Mouse (Mus musculus) G1E (cell line): Measurements from ENCODE around the gene Hpf1.

ENCODE experiments used
- CTCF ChIP-seq: IDR thresholded peaks from 2 replicates; pipeline ENCODE4 v1.5.1; 2012; ENCODE audit warnings: low read depth, low read length, inconsistent platforms, mixed read lengths
- GATA1 ChIP-seq: IDR thresholded peaks from 2 replicates; pipeline ENCODE4 v1.6.1; 2012; ENCODE audit warnings: borderline replicate concordance, low read length, inconsistent platforms, mixed read lengths
- GATA2 ChIP-seq: IDR thresholded peaks from 2 replicates; pipeline ENCODE4 v1.6.1; 2012; ENCODE audit warnings: low read depth, low read length, inconsistent platforms, borderline replicate concordance
- POLR2AphosphoS5 ChIP-seq: IDR thresholded peaks from 2 replicates; pipeline ENCODE4 v1.6.1; 2012; ENCODE audit warnings: low read depth, low read length, inconsistent platforms; ENCODE audit not compliant: insufficient replicate concordance
- TAL1 ChIP-seq: conservative IDR thresholded peaks from 2 replicates; pipeline ENCODE4 v1.6.1; 2012; ENCODE audit warnings: low read depth, low read length, inconsistent platforms, mixed read lengths

GRCm38 (mm10) chr8:60868236-60868965 lies 21.8 kb upstream of the Hpf1 start:
- TF ChIP-seq CTCF (no peak), TAL1 (no peak), POLR2AphosphoS5 (no peak), GATA2 (no peak), GATA1 (no peak)
